Mouse (Mus musculus) heart, adult 9 months (tissue): ENCODE measurements around the gene Kdm2b.

Experiments
- DNase-seq, 2 experiments: peaks; one replicate each; pipeline ENCODE4 v3.0.0; 2022; ENCODE audit warnings: low spot score in 2 of 2

Kdm2b gene

DNA sequence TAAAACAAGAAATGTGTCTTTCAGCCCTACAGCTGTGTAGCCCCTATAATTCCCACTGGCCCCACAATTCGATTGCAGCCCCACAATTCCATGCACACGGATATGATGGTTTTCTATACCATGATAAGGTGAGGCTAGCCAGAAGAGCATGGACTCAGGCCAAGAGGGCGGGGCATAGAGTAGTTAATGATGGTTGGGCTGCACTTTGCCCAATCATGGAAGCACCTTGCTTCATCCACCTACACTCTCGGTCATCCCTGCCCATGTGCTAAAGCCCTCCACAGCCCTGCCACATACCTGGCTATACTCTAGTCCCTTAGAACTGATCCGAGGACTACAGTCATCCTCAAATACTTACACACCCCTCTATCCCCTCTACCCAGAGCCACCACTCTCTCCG is 61.9 kb downstream of the Kdm2b start:
- no peak for DNase-seq

DNA sequence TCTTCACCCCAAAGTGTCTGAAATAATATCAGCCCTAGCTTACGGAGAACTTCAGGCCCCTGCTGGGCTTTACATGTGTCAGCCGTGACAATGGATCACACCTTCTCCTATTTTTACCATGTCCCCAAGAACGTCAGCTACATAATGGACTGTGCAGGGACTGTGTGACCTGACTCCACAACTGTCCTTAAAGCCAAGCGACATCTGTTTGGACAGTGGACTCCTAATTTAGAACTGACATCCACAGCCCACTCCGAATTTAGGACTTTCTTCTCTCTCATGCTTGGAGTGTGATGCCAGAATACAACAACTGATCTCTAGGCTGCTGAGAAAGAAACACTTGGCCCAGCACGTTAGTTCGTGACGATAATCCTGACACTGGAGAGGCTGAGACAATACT is 62.5 kb downstream of the Kdm2b start:
- peak; percentile 16 to 24 for DNase-seq

DNA sequence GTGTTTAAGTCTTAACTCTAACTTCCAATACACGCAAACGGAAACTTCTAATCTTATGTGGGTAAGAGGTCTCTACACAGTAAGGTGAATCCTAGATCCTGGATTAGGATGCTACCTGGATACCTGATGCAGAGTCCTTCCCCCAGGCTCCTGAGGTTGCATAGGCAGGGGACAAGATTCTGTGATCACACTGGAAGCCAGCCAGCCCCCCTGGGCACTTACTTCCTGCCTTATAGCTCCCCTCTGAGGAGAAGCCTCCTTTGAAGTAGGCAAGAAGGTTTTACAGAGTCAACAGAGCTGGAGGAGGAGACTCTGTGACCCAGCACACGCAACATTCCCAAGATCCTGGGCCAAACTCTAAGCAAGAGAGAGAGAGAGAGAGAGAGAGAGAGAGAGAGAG is 63.3 kb downstream of the Kdm2b start:
- no peak for DNase-seq

DNA sequence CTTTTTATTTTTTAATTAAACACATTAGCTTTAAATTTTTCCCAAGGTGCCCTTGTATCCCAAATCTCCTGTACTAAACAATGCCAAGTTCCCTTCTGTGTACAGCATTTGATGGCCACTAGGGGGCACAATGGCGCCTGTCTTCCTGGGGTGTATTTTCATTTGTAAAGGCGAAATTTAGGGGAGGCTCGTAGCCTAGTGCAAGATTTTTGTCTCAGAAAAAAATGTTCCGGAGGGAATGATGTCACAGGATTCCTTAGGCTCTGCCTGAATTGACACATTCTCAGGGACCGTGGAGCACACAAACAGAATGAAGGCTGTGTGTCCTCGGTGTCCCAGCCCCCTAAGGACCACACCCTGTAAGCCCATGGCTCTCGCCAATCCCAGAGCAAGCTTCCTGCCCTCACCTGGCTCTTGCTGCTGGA is 64.1 kb downstream of the Kdm2b start:
- DNase-seq, result peak; percentile 52 to 68

DNA sequence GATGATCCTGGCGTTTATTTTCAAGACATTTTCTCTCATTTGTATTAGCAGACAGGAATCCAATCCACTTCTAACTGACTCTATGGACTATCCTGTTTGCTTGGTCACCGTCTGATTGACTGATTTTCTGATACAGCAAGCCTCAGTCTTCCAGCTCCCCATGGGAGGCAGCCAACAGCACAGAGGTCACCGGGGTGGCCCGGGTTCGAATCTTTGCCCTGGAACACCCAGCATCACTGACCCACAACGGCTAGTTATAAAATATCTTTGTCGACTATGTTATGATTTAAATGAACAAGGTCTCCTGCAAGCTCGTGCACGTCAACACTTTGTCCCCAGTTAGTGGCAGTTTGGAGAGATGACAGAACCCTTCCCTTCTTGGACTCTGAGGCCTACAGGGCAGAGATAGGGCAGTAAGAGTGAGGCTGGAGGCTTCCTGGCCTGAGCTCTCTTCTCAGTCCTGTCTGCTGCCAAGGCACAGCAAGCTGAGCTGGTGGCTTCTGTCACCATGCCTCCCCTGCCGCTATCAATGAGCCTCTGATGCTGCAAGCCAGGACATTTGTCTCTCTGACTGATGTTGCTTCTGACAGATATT is 65.7 kb downstream of the Kdm2b start:
- peak; percentile 43 to 45 for DNase-seq

DNA sequence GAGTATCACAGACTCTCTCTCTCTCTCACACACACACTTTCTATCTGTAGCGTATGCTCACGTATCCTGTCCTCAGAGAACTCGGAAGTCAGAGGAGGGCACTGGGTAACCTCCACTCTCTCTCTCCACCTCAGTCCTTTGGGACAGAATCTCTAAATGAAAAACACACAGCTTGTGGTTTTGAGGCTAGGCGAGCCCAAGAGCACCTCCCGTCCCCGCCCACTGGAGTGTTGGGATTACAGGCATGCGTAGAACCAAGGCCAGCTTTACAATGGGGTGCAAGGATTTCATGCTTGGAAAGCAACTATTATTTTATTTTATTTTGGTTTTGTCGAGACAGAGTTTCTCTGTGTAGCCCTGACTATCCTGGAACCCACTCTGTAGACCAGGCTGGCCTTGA is 67.7 kb downstream of the Kdm2b start:
- no peak for DNase-seq

DNA sequence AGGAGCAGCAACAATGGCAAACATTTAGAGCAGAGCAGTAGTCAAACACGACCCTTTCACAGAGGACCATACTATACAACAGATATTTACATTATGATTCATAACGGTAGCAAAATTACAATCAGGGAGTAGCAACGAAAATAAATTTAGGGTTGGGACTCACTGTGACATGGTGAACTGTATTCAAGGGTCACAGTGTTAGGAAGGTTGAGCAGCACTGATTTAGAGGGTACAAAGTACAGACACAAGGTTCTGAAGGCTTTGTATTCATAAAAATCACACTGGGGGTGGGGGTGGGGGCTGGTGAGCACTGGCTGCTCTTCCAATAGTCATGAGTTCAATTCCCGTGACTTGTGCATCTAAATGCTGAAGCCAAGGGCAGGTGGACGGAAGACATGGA is 69.1 kb downstream of the Kdm2b start:
- DNase-seq, result no peak

DNA sequence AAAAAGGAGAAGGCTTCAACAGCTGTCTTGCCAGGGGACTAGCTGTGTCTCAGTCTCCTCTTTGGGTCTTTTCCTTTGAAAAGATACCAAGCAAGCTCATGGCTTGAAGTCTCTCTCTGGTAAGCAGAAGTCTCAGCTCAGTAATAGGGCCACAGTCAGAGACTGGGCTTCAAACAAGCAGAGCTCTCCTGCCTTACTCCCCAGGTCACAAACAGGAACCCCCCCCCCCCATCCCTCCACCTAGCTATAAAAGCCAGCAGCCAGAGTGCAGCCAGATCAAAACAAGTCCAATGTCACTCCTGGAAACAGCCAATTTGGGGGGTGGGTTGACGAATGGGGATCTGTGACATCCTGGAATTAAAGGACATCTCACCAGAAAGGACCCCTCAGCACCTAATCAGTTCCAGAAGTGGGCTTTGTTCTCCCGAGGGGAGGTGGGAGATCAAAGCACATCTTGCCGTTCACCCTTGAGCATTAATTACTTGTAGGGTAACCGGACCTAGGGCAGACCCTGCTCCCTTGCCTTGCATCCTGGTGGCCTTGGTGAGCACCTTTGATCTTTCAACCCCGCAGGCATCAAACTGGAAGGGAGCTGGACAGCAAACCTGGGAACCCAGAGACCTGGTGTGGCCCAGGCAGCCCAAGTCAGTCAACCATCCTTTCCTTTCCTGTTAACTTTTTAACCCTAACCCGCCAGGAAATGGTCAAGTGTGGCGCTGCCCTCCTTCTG is 71.5 kb downstream of the Kdm2b start:
- no peak for DNase-seq

DNA sequence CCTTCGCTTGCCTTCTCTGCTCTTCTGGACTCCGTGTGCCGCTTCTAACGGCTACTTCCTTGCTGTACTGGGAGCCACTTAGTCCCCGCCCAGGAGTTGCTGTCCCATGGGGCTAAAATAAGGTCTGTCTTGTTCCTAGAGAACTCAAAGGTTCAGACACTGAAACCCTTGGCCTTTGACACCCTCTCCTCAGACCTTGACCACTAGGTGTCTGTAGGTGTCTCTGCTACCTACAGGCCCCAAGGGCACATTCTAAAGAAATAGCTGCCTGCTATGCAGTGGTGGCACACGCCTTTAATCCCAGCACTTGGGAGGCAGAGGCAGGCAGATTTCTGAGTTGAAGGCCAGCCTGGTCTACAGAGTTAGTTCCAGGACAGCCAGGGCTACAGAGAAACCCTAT is 73.5 kb downstream of the Kdm2b start:
- DNase-seq, result no peak

DNA sequence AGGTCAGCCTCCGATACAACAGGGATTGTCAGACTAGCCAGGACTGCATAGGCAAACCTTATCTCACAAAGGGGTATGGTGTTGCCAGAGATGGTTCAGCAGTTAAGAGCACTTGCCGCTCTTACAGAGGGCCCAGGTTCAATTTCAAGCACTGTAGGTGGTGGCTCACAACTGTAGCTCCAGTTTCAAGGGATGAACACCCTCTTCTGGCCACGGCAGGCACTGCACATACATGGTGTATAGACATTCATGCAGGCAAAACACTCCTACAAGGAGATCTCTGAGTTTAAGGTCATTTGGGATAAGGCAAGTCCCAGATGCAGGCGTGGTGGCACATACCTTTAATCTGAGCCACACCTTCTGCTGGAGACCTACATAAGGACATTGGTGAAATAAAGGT is 76.8 kb downstream of the Kdm2b start:
- DNase-seq, result no peak

DNA sequence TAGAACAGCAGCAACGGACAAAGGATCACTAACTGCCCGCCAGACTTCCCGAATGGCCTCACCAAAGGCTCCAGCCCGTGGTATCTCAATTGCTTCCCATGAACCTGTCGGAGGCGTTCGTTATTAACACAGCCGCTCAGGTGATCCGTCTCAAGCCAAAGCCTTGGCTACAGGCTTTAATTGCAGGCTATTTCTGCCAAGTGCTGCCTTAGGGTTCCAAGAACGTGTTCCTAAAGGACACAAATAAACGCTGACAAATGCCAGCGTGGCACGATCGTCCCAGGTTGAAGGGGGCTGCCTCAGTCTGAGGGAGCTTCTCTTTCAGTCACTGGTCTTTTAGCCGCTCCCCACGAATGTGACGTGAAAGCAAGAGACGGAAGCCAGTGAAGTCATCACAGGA is 80.1 kb downstream of the Kdm2b start:
- peak in 1 of 2 experiments; percentile 22 for DNase-seq

DNA sequence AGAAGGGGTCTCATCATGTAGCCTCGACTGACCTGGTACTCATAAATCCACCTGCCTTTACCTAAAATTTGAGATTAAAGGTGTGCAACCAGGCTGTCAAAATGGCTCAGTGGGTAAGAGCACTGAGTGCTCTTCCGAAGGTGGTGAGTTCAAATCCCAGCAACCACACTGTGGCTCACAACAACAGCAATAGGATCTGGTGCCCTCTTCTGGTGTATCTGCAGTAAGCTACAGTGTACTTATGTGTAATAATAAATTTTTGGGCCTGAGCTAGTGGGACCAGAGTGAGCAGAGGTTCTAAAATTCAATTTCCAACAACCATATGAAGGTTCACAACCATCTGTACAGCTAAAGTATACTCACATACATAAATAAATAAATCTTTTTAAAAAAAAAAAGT is 81.6 kb downstream of the Kdm2b start:
- no peak for DNase-seq

DNA sequence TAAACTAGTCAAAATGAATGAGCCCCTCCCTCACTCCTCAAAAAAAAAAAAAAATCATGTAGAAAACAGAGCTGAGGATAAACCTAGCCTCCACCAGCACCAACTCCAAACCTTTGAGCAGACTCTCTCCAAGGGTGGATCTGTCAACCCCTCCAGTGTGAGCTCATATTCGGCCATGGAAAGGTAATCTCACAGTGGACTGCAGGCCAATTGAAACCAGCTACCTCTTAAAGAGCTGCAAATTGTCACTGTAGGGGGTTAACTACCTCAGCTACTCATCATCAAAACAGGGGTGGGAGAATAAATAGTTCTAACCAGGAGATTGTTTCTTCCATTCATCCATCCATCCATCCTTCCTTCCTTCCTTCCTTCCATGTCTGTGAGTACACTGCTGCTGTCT is 82.4 kb downstream of the Kdm2b start:
- no peak for DNase-seq

DNA sequence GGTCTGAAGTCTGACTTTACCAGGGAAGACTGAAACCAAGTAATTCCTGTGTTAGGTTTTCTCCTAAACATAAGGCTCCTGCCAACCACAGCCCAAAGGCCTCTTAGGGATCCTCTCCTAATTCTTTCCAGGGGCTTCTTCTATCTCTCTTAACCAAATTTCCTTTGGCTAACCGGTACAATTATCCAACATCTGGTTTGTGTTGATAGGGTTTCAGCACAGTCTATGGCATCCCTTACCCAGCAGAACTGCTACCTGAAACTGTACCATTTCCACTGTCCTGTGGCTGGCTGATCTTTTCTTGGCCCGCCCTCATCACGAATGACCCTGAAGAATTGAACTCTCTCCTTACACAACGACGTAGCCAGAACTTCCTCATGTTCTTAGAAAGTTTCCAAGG is 86.5 kb downstream of the Kdm2b start:
- no peak for DNase-seq

DNA sequence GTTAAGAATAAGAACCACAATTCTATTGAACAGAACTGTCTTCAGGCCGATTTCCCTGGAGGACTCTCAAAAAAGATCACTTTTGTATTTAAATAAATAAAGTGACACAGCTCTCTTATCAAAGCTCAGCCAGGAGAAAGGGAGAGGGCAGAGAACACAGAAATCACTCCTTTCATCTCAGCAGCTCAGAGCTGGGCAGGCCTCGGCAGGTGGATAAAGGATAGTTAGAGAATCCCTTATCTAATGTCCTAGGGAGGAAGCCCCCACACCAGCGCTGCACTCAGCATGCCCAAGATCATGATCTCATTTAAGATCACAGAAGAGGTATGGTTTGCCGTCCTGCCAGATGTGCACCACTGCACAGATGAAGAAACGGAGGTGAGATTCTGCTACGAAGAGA is 87.4 kb downstream of the Kdm2b start:
- DNase-seq, result no peak

DNA sequence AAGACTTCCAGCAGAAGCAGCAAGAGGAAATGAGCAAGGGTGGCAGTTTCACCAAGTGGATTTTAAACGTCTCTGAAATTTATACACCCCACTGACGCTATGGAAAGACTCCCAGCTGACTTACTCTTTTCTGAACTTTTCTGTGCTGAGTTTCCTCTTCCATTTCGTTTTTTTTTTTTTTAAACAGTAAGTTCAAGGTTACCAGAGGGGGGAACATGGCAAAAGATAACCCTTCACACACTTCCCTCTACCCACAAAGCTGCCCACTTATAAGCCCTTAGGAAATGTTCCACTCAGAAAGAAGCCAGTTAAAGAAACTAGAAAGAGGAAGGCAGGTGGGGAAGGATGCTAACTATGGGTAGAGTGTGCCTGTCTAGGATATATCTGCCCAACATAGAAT is 88.0 kb downstream of the Kdm2b start:
- no peak for DNase-seq

DNA sequence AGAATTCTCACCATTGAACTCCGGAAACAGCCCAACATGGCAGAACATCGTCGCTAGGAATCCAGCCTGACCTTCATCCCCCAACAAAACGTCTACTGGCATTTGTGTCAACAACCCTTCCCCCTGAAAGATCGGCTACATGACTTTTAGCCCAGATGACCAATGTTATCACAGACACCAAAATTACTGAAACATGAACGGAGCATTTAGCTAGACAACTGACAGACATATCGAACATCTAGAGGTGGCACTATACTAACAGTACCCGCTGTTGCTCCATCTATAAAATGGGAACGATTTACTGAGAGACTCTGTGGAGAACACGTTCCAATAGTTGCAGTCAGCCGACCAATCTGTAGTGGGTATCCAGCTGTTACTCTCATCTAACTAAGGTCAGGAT is 88.4 kb downstream of the Kdm2b start:
- no peak for DNase-seq

DNA sequence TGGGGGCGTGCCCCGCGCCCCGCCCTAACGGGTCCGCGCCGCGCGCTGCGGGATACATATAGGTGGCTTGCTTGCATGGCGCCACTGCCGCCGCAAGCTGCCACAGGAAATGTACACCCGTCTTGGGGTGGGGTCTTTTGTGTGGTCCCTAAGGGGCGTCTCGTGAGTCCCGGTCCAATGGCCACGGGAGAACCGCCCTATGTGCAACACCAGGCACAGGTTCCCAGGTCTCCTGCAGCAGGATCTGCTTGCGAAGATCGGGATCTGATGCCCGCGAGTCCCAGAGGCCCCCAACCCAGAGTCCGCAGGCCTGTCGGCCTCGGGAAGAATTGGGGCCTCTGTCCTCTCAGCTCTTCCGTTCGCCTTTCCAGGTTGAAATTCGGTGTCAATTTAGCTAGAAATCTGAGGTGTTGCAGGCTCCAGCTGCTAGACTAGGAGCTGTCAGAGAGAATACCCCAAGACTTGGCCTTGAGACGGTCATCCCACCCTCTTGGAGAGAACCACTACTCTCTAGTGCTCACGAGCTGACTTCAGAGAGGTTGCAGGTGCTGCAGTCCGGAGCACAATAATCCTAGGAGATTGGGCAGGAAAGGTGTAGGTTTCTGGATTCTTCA is 89.0 kb downstream of the Kdm2b start:
- DNase-seq, result no peak

DNA sequence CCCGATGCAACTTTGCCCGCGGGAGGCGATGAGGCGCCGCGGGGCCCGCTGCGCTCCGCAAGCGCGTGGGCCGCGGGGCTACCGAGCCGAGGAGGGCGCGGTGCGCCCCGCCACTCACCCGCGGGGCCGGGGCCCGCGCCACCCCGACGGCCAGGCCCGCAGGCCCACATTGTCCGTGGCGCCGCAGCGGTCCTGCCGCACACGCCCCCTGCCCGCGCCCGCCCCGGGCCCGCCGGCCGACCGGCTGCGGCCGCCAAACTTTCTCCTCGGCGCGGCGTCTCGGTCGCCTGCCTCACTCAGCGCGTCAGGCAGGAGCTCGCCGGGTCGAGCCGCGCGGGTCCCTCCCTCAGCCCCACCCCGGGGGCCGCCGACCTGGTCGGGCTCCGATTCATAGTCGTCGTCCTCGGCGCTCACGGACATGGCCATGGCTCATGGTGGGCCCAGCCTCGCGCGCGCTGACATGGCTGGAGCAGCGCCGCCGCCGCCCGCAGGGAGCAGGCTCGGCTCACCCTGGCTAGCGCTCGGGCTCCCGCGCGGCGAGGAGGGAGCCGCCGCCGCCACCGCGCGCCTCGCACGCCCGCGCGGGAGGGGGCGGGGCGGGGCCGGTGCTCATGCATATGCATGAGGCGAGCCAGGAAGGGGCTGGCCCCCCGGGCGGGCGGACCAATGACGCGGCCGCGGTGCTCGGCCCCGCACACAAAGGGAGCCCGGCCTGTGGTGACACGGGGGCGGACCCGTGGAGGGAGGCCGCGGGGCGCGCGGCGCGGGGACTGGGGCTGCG is 89.7 kb downstream of the Kdm2b start:
- peak; percentile 87 for DNase-seq

DNA sequence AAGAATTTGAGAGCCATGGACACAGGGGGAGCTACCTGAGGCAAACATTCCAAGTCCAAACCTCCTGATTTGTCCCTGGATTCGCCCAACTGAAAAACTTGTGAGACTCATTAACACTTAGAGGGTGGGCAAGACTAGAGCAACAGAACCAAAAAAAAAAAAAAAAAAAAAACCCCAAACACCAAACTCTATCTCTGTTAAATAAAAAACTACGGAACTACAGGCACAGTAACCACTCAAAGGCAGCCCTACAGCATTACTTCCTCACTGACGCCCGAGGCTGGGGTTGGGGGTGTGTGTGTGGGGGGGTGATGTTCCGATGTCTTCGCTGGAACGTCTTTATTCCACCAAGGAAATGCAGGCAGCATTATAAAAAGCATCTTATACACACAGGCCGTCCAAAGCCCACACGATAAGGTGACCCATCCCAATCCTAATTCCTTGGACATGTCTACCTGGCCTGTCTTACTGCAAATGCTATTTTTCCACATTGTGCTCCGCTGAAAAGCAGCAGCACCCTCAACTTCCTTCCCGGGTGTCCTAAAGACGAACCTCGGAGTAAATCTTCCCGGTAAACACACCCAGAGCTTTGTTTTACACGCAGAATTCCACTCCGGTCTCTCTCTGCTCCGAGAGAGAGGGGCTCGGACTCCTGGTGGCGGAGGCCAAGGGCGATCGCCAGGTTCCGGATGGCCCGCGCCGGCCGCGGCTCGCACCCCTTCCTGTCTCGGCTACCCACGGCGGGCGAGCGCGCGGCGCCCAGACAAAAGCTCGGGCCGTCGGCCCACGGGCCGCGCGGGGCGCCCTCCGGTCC is 90.5 kb downstream of the Kdm2b start:
- DNase-seq, result no peak

DNA sequence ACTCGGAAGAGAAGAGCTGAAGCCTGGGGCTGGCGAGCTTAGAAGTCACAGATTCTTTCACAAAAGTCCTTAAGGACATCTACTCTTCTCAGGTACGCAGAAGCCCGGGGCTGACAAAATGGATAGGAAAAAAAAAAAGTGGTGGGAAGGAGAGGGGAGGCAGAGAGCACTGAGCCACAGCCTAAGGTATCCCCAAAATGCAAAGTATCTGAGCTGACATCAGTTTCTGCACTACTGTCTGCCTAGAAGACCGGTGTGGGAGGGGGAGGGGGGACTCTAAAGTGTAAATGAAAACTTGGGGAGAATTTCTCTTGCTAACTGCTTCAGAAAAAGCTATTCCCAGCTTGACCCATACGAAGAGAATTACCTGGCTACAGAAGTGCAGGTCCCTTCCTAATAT is 91.5 kb downstream of the Kdm2b start:
- DNase-seq, result no peak

DNA sequence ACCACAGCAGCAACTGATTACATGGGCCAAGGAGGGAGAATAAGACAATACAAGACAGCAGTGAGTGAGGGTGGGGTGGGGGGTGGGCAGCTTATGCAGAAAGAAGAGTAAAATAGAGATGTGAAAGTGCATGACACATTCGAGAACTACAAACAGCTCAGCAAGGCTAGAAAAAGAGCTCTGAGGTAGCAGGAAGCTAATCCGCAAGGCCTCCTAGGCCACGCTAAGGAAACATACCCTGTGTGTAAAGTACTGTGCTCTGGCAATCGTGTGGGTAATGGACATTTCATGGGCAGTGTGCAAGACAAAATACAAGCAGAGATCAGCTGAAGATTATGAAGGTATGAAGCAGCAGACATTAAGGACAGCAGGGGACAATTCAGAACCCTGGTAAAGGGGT is 94.8 kb downstream of the Kdm2b start:
- DNase-seq, result no peak
